Mouse (Mus musculus): ENCODE data around the gene Il2rb.

Il2rb gene

GRCm38 (mm10) chr15:78520112-78520715, 25.1 kb upstream of the Il2rb start:
- DNase-seq (ENCODE audit: low read depth, low spot score): no peak

DNA sequence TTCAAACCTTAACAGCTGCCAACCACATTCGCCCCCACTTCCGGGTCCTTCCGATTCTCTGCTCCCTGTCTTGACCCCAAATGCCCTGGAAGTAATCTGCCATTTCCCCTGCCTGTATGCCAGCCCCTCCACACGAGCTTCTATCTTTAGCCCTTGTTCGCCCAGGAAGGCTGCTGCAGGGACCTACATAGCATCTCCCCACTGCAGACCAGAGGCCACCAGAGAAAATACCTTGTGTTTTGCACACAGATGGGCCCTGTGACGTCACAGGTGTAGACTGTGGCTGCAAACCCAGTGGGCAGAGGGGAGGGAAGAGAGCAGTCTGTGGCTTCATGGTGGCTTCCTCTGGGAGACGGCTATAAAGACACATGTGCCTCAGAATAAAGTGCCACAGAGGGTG, 23.1 kb upstream of the Il2rb start:
- no peak for DNase-seq (ENCODE audit: low read depth, low spot score)

- DNase-seq (ENCODE audit: low read depth, low spot score): no peak
Observed at GRCm38 (mm10) chr15:78515759-78516158, 20.7 kb upstream of the Il2rb start.

- DNase-seq (ENCODE audit: low read depth, low spot score): peak; percentile 42
Observed at GRCm38 (mm10) chr15:78514393-78515146, 19.5 kb upstream of the Il2rb start.

GRCm38 (mm10) chr15:78513019-78513418, 17.9 kb upstream of the Il2rb start:
- no peak for DNase-seq (ENCODE audit: low read depth, low spot score)

DNA sequence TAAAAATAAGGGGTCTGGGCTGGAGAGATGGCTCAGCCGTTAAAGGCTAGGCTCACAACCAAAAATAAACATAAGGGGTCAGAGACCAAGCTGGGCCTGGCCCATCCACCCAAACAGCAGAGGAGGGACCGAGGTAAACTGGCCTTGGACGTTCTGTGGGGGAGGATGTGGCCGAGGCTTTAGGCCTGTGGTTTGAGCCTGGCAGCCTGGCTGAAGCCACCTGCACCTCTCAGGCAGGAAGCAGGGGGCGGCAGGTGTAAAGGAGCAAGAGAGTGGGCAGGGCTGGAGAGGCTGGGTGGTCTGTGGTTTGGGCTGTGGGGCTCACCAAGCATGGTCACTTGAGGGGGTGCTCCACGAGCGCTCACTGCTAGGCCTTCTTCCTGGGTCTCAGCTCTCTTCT, 16.9 kb upstream of the Il2rb start:
- no peak for DNase-seq (ENCODE audit: low read depth, low spot score)

DNA sequence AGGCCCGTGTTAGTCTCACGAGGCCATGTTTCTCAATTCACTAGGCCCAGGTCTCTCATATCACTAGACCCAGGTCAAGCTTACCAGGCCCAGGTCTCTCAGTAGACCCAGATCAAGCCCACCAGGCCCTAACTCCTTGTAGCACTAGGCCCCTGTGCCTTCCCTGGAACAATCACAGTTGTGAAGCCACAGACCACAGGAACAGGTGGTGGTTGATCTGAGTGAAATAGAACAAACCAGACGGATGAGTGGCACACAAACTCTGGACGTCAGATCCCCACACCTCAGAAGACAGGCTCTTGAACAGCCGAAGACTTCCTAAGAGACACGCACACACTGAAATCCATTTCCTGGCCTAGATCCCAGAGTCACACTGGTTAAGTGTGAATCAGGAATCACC, 15.7 kb upstream of the Il2rb start:
- DNase-seq (ENCODE audit: low read depth, low spot score): no peak

DNA sequence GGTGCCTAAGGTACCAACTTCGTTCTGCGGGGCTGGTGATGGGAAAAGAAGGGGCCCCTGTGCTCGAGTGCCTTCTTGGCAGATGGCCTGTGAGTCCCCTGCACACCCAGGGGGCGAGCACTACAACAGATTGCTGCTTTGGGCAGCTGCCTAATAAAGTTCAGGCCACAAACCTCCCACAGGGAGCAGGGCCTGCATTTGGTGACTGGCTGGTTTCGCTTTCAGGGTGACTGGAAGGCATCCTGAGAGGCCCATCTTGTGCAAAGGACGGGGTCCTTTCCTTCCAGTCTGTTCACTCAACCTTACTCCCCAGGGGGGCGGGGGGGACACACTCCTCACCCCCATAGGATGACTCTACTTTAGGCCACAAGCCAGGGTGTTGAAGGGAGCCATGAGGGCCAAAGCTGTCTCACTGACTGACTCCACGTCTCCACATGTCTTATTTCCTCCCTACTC, 15.1 kb upstream of the Il2rb start:
- no peak for DNase-seq (ENCODE audit: low read depth, low spot score)

DNA sequence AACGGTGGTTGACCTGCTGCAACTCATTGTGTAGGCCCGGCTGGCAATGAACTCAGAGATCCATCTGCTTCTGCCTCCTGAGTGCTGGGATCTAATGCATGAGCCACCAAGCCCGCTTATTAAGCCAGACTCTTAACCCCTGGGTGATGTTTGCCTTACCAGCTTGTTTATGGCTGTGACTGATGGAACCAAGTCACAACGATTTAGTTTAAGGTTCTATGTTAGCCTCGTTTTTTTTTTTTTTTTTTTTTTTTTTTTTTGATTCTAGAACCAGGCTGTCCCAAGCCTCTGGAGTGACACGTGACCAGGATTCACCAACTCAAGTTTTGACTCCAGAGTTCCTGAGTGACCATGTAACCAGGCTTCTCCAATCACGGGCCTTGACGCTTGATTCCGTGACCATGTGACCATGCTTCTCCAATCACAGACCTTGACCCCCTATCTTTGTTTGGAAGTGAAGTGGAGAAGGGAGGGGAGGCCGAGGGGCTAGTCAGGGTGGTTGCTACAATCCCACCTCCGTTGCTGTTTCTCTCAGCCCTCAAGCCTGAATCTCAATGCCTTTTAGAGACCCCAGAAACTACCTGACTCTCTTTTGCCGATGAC, 14.3 kb upstream of the Il2rb start:
- DNase-seq (ENCODE audit: low read depth, low spot score): no peak

GRCm38 (mm10) chr15:78508443-78508842, 13.4 kb upstream of the Il2rb start:
- DNase-seq (ENCODE audit: low read depth, low spot score): no peak

GRCm38 (mm10) chr15:78505541-78505940, 10.5 kb upstream of the Il2rb start:
- no peak for DNase-seq (ENCODE audit: low read depth, low spot score)

GRCm38 (mm10) chr15:78504816-78505215, 9.7 kb upstream of the Il2rb start:
- no peak for DNase-seq (ENCODE audit: low read depth, low spot score)

GRCm38 (mm10) chr15:78504013-78504412, 8.9 kb upstream of the Il2rb start:
- no peak for DNase-seq (ENCODE audit: low read depth, low spot score)

DNA sequence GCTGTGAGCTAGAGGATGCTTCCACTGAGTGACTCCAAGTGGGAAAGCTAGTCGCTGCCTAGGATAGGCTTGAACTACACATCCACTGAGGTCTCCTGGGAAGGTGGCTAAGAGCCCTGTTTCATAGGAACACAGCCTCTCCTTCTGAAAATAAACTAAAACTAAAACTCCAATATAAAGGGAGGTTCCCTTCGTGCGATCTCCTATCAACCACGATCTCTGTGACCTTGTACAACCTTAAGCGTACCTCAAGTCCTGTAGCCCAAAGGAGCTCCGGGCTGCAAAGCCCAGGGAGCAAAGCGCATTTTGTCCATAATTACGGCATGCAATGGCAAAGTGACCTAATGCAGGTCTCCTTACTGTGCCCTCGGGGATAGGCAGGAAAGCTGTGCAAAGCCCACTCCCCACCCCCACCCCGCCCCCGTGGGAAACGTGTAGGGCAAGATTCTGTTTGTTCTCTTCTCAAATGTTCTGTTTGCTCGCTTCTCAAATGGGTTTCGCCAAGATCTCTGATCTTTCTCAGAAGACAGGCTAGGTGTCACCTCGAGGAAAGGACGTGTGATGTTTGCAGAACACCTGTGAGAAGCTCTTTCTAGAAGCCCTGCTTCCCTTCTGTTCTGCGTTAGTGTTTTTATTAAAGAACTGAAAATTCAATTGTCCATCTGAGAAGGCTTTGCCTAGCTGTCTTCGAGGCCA, 7.5 kb upstream of the Il2rb start:
- no peak for DNase-seq (ENCODE audit: low read depth, low spot score)

GRCm38 (mm10) chr15:78493401-78494010, 1.6 kb downstream of the Il2rb start:
- DNase-seq (ENCODE audit: low read depth, low spot score): no peak

- no peak for DNase-seq (ENCODE audit: low read depth, low spot score)
Observed at GRCm38 (mm10) chr15:78491301-78491700, 3.8 kb downstream of the Il2rb start.

GRCm38 (mm10) chr15:78489906-78490305, 5.2 kb downstream of the Il2rb start:
- no peak for DNase-seq (ENCODE audit: low read depth, low spot score)

DNA sequence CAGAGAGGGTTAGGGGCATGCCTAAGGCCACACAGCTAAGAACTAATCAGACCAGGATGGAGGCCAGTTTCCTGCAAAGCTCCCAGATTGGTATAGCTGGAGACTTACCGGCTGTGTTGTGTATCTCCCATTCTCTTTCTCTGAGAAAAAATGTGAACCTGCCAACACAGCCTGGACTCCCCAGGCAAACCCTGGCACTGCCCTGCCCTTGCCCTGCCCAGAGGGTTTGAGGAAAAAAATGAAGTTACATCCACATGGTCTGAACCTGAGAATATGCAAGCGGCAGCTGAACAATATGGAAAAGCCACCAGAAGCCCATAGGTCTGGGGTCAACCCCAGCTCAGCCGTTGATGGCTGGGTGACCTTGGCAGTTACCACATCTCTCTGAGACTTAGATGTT, 5.8 kb downstream of the Il2rb start:
- DNase-seq (ENCODE audit: low read depth, low spot score): no peak

- DNase-seq (ENCODE audit: low read depth, low spot score): no peak
Observed at GRCm38 (mm10) chr15:78487066-78487465, 8.0 kb downstream of the Il2rb start.

- no peak for DNase-seq (ENCODE audit: low read depth, low spot score)
Observed at GRCm38 (mm10) chr15:78486564-78486963, 8.5 kb downstream of the Il2rb start.

DNA sequence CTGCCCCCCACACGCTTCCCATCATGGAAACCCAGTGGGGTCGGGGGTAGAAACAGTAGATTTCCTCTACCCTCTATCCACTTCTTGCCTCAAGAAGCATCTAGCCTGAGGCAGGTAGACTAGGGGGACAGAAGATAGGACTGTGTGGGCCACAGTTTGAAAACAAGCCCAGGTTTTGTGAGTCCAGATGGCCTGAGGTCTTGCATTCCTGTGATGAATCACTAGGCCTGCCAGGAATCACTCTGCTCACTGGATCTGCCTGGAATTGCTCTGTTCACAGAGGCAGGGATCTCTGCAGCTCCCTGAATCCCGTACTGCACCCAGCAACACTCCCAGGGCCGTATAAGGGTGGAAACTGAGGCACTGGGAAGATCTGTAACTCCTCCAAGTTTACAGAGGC, 11.8 kb downstream of the Il2rb start:
- DNase-seq (ENCODE audit: low read depth, low spot score): no peak

DNA sequence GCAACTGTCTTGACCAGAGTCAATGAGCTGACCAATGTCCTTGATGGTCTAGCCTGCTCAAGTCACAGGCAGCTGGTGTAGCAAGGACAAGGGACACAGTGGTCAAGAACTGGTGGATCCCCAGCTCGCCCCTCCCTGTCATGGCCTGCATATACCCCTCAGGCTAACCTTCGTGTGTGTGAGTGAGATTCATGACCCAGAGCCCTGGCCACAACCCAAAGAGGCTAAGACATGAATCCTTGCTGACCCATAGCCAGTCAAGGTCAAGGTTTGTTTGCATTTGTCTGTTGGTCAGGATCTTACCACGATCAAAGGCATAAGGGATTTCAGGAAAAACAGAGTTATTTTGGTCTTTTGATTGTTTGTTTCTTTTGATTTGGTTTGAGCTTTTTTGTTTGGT, 12.6 kb downstream of the Il2rb start:
- no peak for DNase-seq (ENCODE audit: low read depth, low spot score)
